Mouse (Mus musculus) testis, adult 2 months (tissue): ENCODE data around the gene Pias3.

Source experiments
- CTCF ChIP-seq: fragments of 200-500 bp; IDR thresholded peaks from 2 replicates; pipeline ENCODE4 v1.5.1; 2012; ENCODE audit warnings: low read depth, mild to moderate bottlenecking, inconsistent platforms, low read length, moderate library complexity; ENCODE audit not compliant: control insufficient read depth, insufficient read depth, insufficient replicate concordance
- POLR2A ChIP-seq: fragments of 200-500 bp; IDR thresholded peaks from 2 replicates; pipeline ENCODE4 v1.6.1; 2012; ENCODE audit warnings: low read depth, mild to moderate bottlenecking, inconsistent platforms, low read length, moderate library complexity; ENCODE audit not compliant: control insufficient read depth

DNA sequence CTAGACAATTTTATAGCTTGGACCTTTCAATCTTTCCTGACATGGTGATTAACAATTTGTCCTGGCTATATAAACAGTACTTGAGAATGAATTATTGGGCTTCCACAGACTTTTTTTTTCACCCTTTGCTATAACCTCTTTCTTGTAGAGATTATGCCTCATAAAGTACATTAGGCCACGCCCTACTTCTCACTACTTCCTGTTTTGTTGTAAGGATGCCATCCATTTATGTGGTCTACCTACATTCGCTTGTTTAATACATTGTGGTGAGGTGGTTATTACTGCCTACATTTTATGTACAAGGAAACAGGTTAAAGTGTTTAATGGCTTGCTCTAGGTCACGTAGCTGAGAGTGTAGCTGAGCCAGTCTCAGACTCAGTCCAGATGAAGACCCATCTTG, 21.0 kb upstream of the Pias3 start:
- no peak for TF ChIP-seq CTCF
- TF ChIP-seq POLR2A = no peak
